Mouse (Mus musculus): Measurements from ENCODE around the gene Mdm2. TPM values are rescaled to one million over a fixed set of nuclear protein-coding genes. Genes with fewer than 3 reads are reported as not detected.
"Not testable (repeated sequence)": the region's sequence is repeated elsewhere in the genome, so short reads cannot be mapped to it uniquely, and the experiment has no call there.

The Mdm2 gene
- polyA plus RNA-seq, 1 experiment from 2014 or later = 54.0 TPM

- H3K4me3 ChIP-seq = peak overlapping the region; percentile 89
- DNase-seq (ENCODE audit: extremely low spot score, low spot score) = no peak
- 77% methylated on average over 5 of the region's 5 CpGs for WGBS
- peak overlapping the region; percentile 100 for H3K27ac ChIP-seq
- H3K9me3 ChIP-seq = no peaks in the 10 kb centered on the region
- peaks cover 24% of the 10 kb centered on the region for H3K4me1 ChIP-seq
- no peaks in the 10 kb centered on the region for H3K27me3 ChIP-seq (ENCODE audit: poor library complexity, severe bottlenecking)
- peaks cover 30% of the 10 kb centered on the region for H3K36me3 ChIP-seq (replicated peaks)
Observed at GRCm38 (mm10) chr10:117711408-117711807, 850 bp upstream of the Mdm2 start.

- H3K4me1 ChIP-seq = peaks cover 19% of the 10 kb centered on the region
- peak overlapping the region; percentile 89 for H3K4me3 ChIP-seq
- no peaks in the 10 kb centered on the region for H3K27me3 ChIP-seq (ENCODE audit: poor library complexity, severe bottlenecking)
- WGBS = under 1% methylated on average over 67 of the region's 71 CpGs
- H3K36me3 ChIP-seq (replicated peaks) = peaks cover 43% of the 10 kb centered on the region
- peak overlapping the region; percentile 100 for H3K27ac ChIP-seq
- peak; percentile 82 for DNase-seq (ENCODE audit: extremely low spot score, low spot score)
- no peaks in the 10 kb centered on the region for H3K9me3 ChIP-seq
Observed at GRCm38 (mm10) chr10:117709930-117710603, 491 bp downstream of the Mdm2 start.

- Histone ChIP-seq H3K27ac (peak overlapping the region; percentile 100; the same call in 1 of the 2 replicates), H3K4me3 (peak overlapping the region; percentile 89), H3K9me3 (no peaks in the 10 kb centered on the region), H3K27me3 (ENCODE audit: poor library complexity, severe bottlenecking) (no peaks in the 10 kb centered on the region), H3K36me3 (replicated peaks) (peaks cover 50% of the 10 kb centered on the region), H3K4me1 (peaks cover 19% of the 10 kb centered on the region)
- no peak for DNase-seq (ENCODE audit: extremely low spot score, low spot score)
- 62% methylated on average over 12 of the region's 12 CpGs for WGBS
Observed at GRCm38 (mm10) chr10:117709326-117709830, 1.2 kb downstream of the Mdm2 start.

GRCm38 (mm10) chr10:117708856-117709255 is 1.7 kb downstream of the Mdm2 start:
- peak overlapping the region; percentile 89 for H3K4me3 ChIP-seq
- H3K27me3 ChIP-seq (ENCODE audit: poor library complexity, severe bottlenecking) = no peaks in the 10 kb centered on the region
- no peaks in the 10 kb centered on the region for H3K9me3 ChIP-seq
- no peak overlapping the region for H3K27ac ChIP-seq
- no peak for DNase-seq (ENCODE audit: extremely low spot score, low spot score)
- H3K36me3 ChIP-seq (replicated peaks) = peaks cover 56% of the 10 kb centered on the region
- WGBS = 92% methylated on average over 9 of the region's 9 CpGs
- peaks cover 19% of the 10 kb centered on the region for H3K4me1 ChIP-seq

- H3K36me3 ChIP-seq (replicated peaks) = peaks cover 60% of the 10 kb centered on the region
- no peaks in the 10 kb centered on the region for H3K27me3 ChIP-seq (ENCODE audit: poor library complexity, severe bottlenecking)
- no peak overlapping the region for H3K27ac ChIP-seq
- WGBS = 94% methylated on average over 2 of the region's 2 CpGs
- DNase-seq (ENCODE audit: extremely low spot score, low spot score) = no peak
- H3K4me3 ChIP-seq = no peak overlapping the region
- H3K9me3 ChIP-seq = no peaks in the 10 kb centered on the region
- H3K4me1 ChIP-seq = peaks cover 19% of the 10 kb centered on the region
Observed at GRCm38 (mm10) chr10:117708376-117708775, 2.2 kb downstream of the Mdm2 start.

GRCm38 (mm10) chr10:117707114-117707838 is 3.3 kb downstream of the Mdm2 start:
- peaks cover 71% of the 10 kb centered on the region for H3K36me3 ChIP-seq (replicated peaks)
- 92% methylated on average over 2 of the region's 2 CpGs for WGBS

GRCm38 (mm10) chr10:117706440-117706839 is 4.1 kb downstream of the Mdm2 start:
- Histone ChIP-seq H3K36me3 (replicated peaks) (peaks cover 80% of the 10 kb centered on the region), H3K27me3 (ENCODE audit: poor library complexity, severe bottlenecking) (no peaks in the 10 kb centered on the region), H3K4me3 (no peak overlapping the region), H3K9me3 (no peaks in the 10 kb centered on the region), H3K27ac (no peak overlapping the region), H3K4me1 (peaks cover 15% of the 10 kb centered on the region)
- no peak for DNase-seq (ENCODE audit: extremely low spot score, low spot score)
- 94% methylated on average over 6 of the region's 6 CpGs for WGBS

More at GRCm38 (mm10) chr10:117707114-117707838, 3.3 kb downstream of the Mdm2 start:
- no peak overlapping the region for H3K27ac ChIP-seq
- peaks cover 19% of the 10 kb centered on the region for H3K4me1 ChIP-seq
- DNase-seq (ENCODE audit: extremely low spot score, low spot score) = no peak
- no peak overlapping the region for H3K4me3 ChIP-seq
- no peaks in the 10 kb centered on the region for H3K9me3 ChIP-seq
- H3K27me3 ChIP-seq (ENCODE audit: poor library complexity, severe bottlenecking) = no peaks in the 10 kb centered on the region

- H3K9me3 ChIP-seq = no peaks in the 10 kb centered on the region
- H3K4me3 ChIP-seq = no peak overlapping the region
- no peaks in the 10 kb centered on the region for H3K27me3 ChIP-seq (ENCODE audit: poor library complexity, severe bottlenecking)
- peaks cover 10% of the 10 kb centered on the region for H3K4me1 ChIP-seq
- H3K36me3 ChIP-seq (replicated peaks) = peaks cover 86% of the 10 kb centered on the region
- DNase-seq (ENCODE audit: extremely low spot score, low spot score) = no peak
- H3K27ac ChIP-seq = no peak overlapping the region
Observed at GRCm38 (mm10) chr10:117705806-117706205, 4.8 kb downstream of the Mdm2 start.

- Histone ChIP-seq H3K27me3 (ENCODE audit: poor library complexity, severe bottlenecking) (no peaks in the 10 kb centered on the region), H3K27ac (no peak overlapping the region), H3K9me3 (no peaks in the 10 kb centered on the region), H3K36me3 (replicated peaks) (peaks cover 95% of the 10 kb centered on the region), H3K4me3 (no peak overlapping the region), H3K4me1 (peaks cover 10% of the 10 kb centered on the region)
- no peak for DNase-seq (ENCODE audit: extremely low spot score, low spot score)
- 94% methylated on average over 6 of the region's 6 CpGs for WGBS
Observed at GRCm38 (mm10) chr10:117704964-117705335, 5.6 kb downstream of the Mdm2 start.

GRCm38 (mm10) chr10:117704314-117704963 is 6.1 kb downstream of the Mdm2 start:
- 96% methylated on average over 6 of the region's 6 CpGs for WGBS
- not testable (repeated sequence) for H3K4me1 ChIP-seq; H3K4me3 ChIP-seq; H3K27me3 ChIP-seq (ENCODE audit: poor library complexity, severe bottlenecking); DNase-seq (ENCODE audit: extremely low spot score, low spot score); H3K27ac ChIP-seq; H3K9me3 ChIP-seq
- H3K36me3 ChIP-seq (replicated peaks) = peaks cover 100% of the 10 kb centered on the region

GRCm38 (mm10) chr10:117703506-117703905 is 7.1 kb downstream of the Mdm2 start:
- H3K36me3 ChIP-seq (replicated peaks) = peaks cover 100% of the 10 kb centered on the region
- no peak overlapping the region for H3K4me3 ChIP-seq
- H3K9me3 ChIP-seq = no peaks in the 10 kb centered on the region
- WGBS = 93% methylated on average over 3 of the region's 3 CpGs
- H3K27me3 ChIP-seq (ENCODE audit: poor library complexity, severe bottlenecking) = no peaks in the 10 kb centered on the region
- DNase-seq (ENCODE audit: extremely low spot score, low spot score) = no peak
- H3K27ac ChIP-seq = no peak overlapping the region
- H3K4me1 ChIP-seq = no peaks in the 10 kb centered on the region

GRCm38 (mm10) chr10:117702024-117702833 is 8.3 kb downstream of the Mdm2 start:
- 94% methylated on average over 6 of the region's 6 CpGs for WGBS
- H3K27me3 ChIP-seq (ENCODE audit: poor library complexity, severe bottlenecking) = no peaks in the 10 kb centered on the region
- H3K4me3 ChIP-seq = no peak overlapping the region
- no peak overlapping the region for H3K27ac ChIP-seq
- no peak for DNase-seq (ENCODE audit: extremely low spot score, low spot score)
- H3K36me3 ChIP-seq (replicated peaks) = peaks cover 100% of the 10 kb centered on the region
- H3K9me3 ChIP-seq = no peaks in the 10 kb centered on the region
- H3K4me1 ChIP-seq = no peaks in the 10 kb centered on the region

All from forebrain, embryonic 10.5 days (tissue).